Mouse (Mus musculus) layer of hippocampus, postnatal 25 days (tissue): ENCODE data around the gene Lrp6. TPM values are rescaled to one million over a fixed set of nuclear protein-coding genes. Genes with fewer than 3 reads are reported as not detected.

Experiments
- DNase-seq, 2 experiments: peaks; one replicate each; pipeline ENCODE4 v3.0.0; 2022; ENCODE audit warnings: mixed read lengths in 2 of 2, low spot score in 1 of 2; ENCODE audit errors: extremely low spot score in 1 of 2
- total RNA-seq, 2 experiments: library from RNA; stranded (reverse); gene quantifications; 2 replicates each; pipeline ENCODE4 v1.2.3; 2021

The Lrp6 gene
- total RNA-seq, 2 experiments from 2014 or later, result 48.3 to 49.3 TPM

DNA sequence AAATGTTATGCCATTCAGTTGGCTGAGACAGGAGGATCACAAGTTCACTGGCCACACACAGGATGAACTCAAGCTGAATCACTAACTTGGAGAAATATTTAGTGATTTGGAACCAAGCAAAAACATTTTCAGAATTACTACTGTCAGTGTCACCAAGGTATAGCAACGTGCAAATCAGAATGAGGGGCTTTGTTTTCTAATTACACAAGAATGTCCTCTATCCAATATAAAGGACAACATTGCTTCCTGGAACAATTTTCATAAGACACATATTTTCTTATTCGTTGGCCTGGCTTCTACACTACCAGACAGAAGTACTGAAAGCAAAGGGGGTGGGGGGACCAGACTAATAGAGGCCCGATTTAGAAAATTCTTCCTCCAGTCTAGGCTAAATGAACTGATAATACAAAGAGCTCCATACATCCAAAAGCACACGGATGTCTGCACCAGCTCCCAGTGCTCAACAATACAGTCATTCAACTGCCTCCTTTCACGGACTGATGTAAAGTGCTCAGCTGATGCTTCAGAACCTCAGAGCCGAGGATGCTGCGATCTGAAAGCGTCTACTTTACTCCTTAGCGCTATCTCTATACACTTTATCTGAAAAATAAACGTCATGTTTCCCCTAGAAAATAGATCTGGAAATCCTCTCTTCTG is 29.2 kb downstream of the Lrp6 start:
- DNase-seq, result no peak

DNA sequence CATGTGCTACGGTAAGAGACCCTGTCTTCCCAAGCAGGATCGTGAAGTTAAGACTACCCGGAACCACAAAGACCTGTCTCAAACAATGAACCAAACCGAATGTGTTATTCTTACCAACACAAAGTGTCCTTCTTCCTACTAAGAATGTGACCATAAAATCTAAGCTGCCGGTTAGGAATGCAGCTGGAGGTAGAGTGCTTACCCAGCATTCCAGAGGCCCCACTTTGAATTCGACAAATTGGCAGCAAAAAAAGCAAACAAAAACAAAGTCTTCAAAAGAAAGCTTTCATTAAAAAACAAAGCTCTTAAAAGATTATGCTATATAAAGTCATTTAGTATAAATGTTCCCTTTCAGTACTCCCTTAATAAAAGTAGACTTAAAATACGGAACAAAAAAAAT is 31.6 kb downstream of the Lrp6 start:
- no peak for DNase-seq

DNA sequence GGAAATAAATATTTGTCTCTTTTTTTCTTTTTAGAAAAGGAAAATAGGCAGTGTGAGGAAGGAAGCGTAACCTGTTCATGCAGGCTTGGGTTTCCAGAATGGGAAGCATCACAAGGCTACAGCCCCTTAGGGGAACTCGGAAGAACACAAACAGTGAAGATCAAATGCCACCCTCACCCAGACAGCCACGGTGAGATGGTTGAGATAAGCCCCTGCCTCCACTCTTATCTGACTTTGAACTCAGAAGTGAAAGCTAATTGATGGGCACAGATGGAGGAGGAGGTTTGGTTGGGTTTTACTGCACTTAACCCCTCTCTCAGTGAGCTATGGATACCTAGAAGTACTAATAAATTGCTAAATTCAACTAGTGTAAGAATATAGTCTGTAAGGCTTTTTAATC is 33.7 kb downstream of the Lrp6 start:
- DNase-seq, result no peak

DNA sequence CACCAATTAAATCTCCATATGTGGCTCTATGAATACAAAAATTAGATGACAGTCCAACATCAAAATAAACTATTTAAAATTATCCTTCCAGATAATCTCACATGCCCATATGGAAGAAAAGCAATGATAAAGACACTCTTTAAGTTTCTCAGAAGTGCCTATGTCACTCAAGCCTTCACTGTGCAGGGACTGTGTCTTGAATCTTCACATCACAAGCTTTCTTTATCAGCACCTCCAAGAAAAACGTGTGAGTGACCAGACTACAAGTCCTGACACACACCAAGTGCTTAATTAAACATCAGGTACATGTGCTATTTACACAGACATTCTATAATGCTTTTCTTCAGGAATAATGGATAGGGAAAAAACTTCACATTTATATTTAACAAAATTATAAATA is 34.8 kb downstream of the Lrp6 start:
- no peak for DNase-seq

DNA sequence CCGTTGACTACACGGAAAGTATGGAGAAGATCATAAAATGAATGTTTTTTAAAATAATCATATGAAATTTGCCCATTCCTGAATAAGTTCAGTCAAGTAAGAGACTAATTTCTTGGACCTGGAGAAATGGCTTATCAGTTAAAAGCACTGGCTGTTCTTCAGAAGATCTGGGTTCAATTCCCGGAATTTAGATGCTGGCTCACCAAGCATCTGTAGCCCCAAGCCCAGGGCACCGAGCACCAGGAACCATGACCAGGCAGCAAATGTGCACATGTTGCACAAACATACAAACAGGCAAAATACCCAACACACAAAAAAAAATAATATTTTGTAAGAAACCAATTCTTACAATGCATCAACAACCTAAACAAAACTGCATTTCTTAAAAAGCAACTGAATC is 37.4 kb downstream of the Lrp6 start:
- DNase-seq, result no peak

DNA sequence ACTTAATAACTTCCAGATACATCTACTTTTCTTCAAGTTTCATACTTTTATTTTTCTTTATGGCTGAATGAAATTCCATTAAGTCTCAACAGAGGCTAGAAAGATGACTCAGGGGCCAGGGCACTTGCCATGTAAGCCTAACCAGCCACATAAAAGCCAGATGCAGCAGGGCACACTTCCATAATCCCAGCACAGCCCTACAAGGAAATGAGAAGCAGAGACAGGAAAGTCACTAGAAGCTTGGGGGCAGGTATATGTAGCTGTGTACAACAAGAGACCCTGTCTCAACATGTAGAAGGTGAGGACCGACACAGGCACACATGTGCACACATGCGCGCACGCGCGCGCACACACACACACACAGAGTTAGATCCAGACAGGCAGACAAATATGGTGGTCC is 38.4 kb downstream of the Lrp6 start:
- DNase-seq, result no peak

DNA sequence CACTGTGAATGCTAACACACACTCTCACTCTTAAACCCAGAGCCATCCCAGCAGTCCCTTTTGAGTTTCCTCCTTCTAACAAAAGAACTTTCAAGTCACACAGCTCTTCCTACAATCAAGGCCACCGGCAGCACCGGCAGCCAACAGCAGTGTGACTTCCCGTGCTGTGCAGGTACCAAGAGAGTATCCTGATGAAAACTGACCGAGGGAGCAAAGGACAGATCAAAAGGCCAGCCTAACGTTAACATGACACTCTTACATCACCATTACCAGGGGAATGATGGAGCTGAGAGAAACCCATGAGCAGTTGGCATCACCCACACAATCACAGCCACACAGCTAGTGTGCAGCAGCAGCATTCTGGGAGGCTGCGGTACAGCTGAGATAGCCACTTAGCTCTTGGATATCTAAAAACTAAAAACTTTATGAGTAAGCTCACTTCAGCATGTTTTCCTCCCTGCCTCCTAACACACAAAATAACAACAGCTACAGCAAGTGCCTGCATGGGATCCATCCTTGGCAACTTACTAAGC is 39.1 kb downstream of the Lrp6 start:
- DNase-seq, result no peak

DNA sequence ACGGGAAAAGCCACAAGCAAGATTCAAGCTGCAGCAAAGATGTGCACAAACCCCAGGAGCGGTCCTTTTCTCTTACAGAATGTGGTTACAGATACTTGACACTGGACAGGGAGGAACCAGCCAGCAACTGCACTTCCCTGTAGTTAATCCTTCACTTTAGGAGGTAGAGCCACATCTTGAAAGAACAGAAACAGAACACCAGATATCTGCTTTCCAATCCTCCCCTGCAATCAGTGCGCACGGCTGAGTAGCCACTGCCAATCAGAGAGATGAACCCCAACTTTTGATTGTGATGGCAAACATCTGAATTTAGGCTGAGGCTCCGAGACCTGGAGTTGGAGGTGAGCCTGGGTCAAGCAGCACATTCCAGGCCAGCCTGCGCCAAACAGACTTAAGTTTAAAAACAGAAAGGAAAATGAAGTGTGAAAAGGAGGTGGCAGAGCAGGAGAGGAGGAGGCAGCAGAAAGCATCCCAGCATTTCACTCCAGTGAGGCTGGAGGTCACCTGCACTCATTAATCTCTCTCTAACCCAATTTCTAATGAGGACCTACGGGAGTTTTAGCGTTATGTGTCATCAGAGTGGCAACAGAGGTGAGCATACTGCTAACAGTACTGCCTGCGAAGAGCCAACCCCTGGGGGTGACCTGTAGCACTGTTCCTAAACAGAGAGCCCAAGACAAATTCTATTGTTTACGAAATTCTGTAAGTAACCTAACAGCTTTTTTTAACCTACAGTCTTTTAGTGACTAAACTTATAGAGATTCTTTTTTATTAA is 39.8 kb downstream of the Lrp6 start:
- no peak for DNase-seq

DNA sequence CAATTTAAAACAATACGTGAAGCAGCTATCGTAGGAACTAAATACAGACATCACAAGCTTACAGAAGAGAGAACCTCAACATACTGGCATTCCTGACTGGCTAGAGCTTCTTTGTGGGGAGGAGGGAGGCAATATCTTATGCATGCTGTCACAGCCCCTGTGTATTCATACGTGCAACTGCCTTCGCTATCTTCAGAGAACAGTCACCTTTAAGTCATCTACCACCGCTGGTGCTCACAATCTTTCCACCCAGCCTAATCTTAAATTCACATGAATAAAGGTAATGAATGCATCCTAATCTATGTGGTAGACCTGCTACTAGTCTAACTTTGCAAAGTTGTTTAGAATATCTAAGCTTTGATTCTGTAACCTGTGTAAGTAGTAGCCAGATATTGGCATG is 40.5 kb downstream of the Lrp6 start:
- DNase-seq, result no peak

DNA sequence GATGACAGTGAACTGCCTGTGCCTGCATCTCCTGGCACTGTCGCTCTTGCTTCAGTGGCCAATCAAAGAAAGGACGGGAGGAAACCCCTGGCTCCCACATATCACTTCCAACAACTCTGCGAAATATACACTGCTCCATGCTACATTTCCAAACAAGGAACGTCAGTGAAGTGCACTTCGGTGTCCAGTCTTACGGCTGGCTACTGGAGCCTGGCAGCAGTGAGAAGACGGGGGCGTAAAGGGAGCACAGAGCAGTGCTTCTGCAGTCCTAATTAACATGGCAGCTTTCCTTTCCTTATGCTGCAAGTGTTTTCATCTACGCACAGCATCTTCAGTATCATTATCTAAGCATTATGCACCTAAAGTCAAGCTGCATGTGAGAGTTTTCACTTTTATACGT is 45.4 kb downstream of the Lrp6 start:
- peak in 1 of 2 experiments; percentile 6 for DNase-seq

DNA sequence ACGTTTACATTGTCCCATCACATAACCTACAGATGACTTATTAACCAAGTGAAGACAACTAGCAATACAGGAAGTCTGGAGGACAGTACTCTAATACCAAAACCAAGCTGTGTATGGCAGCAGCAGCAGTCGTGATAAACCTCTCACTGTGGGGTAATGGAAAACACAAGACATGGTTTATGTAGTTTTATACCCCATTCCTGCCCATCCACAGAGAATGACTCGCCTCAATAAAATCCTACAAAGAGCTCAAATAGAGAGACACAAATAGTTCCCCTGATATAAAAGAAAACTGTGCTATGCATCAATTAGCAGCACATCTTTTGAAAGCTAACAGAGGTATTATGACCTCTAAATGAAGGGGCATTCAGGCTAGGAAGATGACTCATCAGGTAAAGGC is 45.9 kb downstream of the Lrp6 start:
- DNase-seq, result no peak

DNA sequence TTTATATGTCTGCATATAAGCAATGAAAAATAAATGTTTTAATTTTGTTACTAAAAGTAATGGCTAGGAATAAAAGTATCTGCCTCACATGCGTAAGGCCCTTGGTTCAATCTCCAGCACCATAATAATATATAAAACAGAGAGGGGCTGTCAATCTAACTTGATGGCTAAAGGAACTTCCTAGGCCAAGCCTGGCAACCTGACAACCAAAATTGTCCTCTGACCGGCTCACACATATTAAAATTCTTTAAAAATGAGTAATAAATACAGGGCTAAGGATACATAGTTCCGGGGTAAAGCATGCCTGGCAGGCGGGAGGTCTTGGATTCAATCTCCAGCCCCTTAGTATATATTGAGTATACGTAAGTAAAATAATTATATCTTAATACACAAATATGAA is 48.3 kb downstream of the Lrp6 start:
- no peak for DNase-seq

DNA sequence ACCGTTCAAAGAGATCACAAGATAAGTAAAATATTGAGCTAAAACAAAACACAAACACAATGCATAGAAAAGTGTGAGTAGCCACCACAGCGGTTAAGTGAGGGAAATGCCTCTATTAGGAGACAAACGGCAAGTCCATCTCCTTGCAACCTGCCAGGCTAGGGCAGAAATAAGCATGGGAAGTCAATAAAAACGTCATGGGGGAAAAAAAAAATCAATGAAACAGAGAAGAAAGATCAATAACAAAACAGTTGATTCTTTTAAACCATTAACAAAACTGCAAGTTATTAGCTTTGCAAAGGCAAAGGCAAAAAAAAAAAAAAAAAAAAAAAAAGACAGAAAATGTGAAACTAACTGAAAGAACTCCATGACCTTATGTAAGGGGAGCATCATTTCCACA is 49.6 kb downstream of the Lrp6 start:
- no peak for DNase-seq

DNA sequence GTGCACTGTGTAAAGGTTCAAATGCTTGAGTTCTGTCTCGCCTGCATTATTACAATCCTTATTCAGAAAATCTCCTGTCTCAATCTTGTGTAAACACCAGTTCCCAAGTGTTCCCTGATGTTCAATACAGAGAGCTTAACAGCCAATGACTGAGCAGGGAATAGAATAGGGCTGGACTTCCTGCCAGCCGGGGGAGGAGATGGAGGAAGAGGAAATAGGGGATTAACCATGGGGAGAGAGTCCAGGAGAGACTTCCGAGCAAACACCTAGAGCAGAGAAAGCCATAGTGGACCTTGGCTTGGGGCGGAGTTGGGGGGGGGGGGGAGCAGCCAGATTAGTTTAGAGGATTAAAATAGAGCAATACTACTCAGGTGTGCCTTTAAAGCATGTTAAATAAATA is 51.3 kb downstream of the Lrp6 start:
- DNase-seq, result no peak

DNA sequence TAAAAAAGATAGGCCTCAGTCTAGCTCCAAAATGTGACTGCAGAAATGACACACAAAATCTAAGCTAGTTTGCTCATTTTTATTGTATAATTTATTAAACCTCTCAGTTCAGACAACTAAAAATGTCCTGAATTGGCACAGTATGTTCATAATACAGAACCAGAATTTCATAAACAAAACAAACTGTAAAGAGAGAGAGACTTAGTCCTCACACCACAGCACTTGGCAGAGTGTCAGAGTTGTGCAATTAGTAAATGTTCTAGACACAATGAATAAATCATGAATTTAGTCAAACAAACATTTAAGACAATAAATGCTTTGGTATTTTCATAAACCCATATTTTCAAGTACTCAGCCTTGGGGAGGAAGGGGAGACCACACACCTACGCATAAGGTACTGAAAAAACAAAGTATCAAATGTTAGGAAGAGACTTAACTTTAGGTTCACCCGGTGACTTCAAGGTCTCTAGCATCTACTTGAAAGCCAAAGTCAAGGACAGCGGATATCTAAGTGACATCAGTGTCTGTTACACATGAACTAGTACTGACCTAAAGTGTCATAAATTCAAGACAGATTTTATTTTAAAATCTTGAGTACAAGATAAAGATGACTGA is 52.8 kb downstream of the Lrp6 start:
- DNase-seq, result no peak

DNA sequence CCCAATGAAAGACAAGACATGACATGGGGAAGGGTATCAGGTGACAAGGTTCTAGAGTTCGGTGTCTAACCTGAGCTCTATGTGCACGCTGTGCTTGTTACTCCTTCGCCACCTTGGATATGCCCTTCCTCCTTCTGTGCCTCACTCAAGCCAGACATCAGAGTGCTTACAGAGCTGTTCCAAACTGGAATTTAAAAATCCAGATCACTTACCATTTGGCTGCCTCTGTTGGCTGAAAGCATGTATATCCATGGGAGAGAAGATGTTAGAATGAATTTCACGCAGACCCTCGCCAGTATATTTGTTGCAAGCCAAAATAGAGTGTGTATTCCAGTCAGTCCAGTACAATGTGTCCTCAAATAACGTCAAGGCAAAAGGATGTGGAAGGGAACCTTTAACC is 53.8 kb downstream of the Lrp6 start:
- no peak for DNase-seq

DNA sequence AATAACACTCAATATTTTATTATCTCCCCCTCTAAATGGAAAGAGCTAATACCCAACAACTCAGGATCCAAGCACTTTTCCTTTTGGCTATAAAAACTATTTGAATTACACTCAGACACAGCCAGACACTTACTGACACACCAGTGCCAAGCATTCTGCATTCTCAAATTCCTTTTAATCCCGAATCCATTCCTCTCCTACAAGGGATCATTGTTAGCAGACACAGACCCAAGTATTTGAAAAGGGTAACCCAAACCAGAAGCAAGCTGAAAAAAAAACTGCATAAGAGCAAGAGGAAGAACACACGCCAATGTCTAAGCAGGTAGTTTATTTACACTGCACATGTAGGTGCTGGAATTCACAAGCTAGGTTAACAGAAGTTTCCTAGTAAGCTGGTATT is 54.3 kb downstream of the Lrp6 start:
- DNase-seq, result no peak

DNA sequence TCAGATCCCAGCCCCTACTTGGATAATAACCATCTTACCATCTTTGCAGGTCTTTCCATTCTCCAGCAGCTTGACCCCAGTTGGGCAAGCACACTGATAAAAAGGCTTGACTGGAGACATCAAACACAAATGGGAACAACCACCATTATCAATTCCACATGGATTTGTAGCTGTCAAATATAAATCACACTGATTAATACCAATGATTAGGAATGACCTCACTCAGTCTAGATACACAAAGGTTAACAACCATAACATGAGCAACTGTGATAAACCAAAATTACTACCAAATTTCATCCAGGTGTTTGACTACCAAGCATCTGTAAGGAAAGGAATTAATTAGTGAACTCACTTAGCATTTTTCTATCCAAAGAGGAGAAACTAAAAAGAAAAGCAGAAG is 55.6 kb downstream of the Lrp6 start:
- DNase-seq, result no peak

DNA sequence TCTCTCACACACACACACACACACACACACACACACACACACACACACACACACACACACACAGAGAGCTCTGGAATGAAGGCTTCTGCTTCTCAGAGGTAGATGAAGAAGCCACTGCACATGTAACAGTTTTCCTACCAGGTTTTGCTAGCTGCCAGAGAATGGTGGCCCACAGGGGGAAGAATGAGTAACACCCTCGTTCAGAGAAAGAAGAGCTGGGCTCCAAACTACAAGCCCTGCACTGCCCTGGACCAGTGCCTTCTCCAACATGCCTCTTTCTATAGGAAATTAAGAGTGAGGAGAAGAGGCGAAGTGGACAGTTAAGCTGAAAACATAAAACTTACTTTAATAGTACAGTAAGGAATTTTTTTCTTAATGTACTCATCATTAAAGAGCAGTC is 56.5 kb downstream of the Lrp6 start:
- no peak for DNase-seq

DNA sequence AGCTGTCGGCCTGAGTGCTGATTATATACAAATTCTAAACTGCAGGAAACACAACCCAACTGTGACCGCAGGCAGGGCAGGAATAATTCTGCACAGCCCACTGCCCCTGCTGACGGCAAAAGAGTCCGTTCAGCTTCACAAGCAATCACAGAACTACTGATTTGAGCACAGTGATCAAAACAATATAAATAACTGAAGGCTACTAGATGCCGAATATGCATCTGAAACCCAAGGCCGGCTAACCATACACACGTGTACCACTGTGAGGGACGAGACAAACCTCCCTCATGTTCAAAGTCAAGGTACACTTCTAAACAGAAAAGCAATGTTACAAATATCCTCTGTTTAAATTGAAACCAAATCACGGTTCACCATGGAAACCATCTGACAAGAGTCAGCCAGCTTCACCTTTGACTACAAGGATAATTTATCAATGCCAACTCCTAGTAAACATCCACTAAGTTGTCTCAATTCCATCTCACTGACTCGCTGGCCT is 57.0 kb downstream of the Lrp6 start:
- no peak for DNase-seq

DNA sequence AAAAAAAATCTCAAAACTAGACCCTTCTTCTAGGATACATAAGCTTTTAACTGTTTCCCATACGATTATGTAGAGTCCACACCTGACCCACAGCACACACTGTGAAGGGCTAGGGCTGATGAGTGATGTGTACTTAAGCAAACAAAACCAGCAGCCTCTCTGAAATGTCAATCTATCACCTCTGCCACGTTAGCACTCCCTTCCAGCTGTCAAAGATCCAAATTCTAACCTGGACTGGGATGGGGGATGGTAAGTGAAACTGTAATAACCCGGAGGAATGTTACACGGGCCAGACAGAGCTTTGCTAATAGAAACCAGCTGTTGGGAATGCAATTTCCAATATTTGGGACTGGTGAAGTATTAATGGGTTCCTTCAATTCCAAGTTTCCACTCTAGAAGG is 61.9 kb downstream of the Lrp6 start:
- no peak for DNase-seq

DNA sequence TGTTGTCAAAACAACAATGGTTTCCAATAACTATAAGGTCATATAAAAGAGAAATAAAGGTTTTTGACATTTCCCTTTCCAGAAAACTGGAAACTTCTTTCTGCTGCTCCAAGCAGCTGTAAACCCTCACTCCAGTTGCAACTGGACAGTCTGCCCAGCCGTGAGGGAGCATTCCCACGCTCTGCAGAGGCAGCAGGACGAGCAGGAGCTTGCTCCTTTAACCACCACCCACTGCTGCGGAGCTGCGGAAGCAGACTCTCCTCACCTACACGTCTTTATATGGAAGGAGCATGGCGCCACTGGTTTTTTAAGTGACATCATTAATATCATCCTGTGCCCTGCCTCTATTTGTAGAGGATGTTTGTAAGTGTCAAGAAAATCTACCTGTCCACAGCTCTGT is 64.4 kb downstream of the Lrp6 start:
- no peak for DNase-seq
